Mouse (Mus musculus): ENCODE data around the gene Chst15. TPM values are rescaled to one million over a fixed set of nuclear protein-coding genes. Genes with fewer than 3 reads are reported as not detected.

Chst15 gene
- polyA plus RNA-seq, 1 experiment from 2014 or later = 18.3 TPM

- TF ChIP-seq CTCF (IDR thresholded peaks at IDR 0.05; ENCODE audit: low read depth) = no peak
- Histone ChIP-seq H3K27ac (ENCODE audit: low read depth) (no peak overlapping the region), H3K4me2 (no peak overlapping the region), H3K4me3 (ENCODE audit: low read depth, low read length) (no peak overlapping the region), H3K4me1 (ENCODE audit: insufficient read depth) (no peaks in the 10 kb centered on the region), H3K36me3 (ENCODE audit: insufficient read depth) (no peaks in the 10 kb centered on the region), H3K27me3 (ENCODE audit: insufficient read depth, low read length) (no peaks in the 10 kb centered on the region; the same call in 1 of the 2 replicates), H3K9me3 (ENCODE audit: low read depth, low read length) (no peaks in the 10 kb centered on the region), H3K9ac (no peak overlapping the region)
- ATAC-seq (ENCODE audit: insufficient read depth) = no peak
- WGBS = 78% methylated on average over 6 of the region's 6 CpGs
- no peak for DNase-seq
Observed at GRCm38 (mm10) chr7:132211920-132212701, 104.9 kb downstream of the Chst15 start.

GRCm38 (mm10) chr7:132210616-132211015, 106.4 kb downstream of the Chst15 start:
- H3K4me1 ChIP-seq (ENCODE audit: insufficient read depth) = no peaks in the 10 kb centered on the region
- no peak for ATAC-seq (ENCODE audit: insufficient read depth)
- H3K36me3 ChIP-seq (ENCODE audit: insufficient read depth) = no peaks in the 10 kb centered on the region
- H3K4me3 ChIP-seq (ENCODE audit: low read depth, low read length) = no peak overlapping the region
- H3K4me2 ChIP-seq = no peak overlapping the region
- H3K9me3 ChIP-seq (ENCODE audit: low read depth, low read length) = no peaks in the 10 kb centered on the region
- DNase-seq = no peak
- no peak for TF ChIP-seq CTCF (IDR thresholded peaks at IDR 0.05; ENCODE audit: low read depth)
- H3K9ac ChIP-seq = no peak overlapping the region
- no peaks in the 10 kb centered on the region; the same call in 1 of the 2 replicates for H3K27me3 ChIP-seq (ENCODE audit: insufficient read depth, low read length)
- 77% methylated on average over 5 of the region's 5 CpGs for WGBS
- H3K27ac ChIP-seq (ENCODE audit: low read depth) = no peak overlapping the region

- H3K4me1 ChIP-seq (ENCODE audit: insufficient read depth) = 0 out of 2 replicates have a peak, but pooled peaks cover 4% of the 10 kb centered on the region
- no peak overlapping the region for H3K4me2 ChIP-seq
- 77% methylated on average over 9 of the region's 9 CpGs for WGBS
- H3K9ac ChIP-seq = no peak overlapping the region
- TF ChIP-seq CTCF (IDR thresholded peaks at IDR 0.05; ENCODE audit: low read depth) = no peak
- no peaks in the 10 kb centered on the region for H3K36me3 ChIP-seq (ENCODE audit: insufficient read depth)
- ATAC-seq (ENCODE audit: insufficient read depth) (no peak), DNase-seq (no peak)
- H3K4me3 ChIP-seq (ENCODE audit: low read depth, low read length) = no peak overlapping the region
- no peaks in the 10 kb centered on the region; the same call in 1 of the 2 replicates for H3K27me3 ChIP-seq (ENCODE audit: insufficient read depth, low read length)
- H3K9me3 ChIP-seq (ENCODE audit: low read depth, low read length) = no peaks in the 10 kb centered on the region
- H3K27ac ChIP-seq (ENCODE audit: low read depth) = no peak overlapping the region
Observed at GRCm38 (mm10) chr7:132208946-132209651, 107.9 kb downstream of the Chst15 start.

- Histone ChIP-seq H3K9me3 (ENCODE audit: low read depth, low read length) (no peaks in the 10 kb centered on the region), H3K36me3 (ENCODE audit: insufficient read depth) (no peaks in the 10 kb centered on the region), H3K27me3 (ENCODE audit: insufficient read depth, low read length) (no peaks in the 10 kb centered on the region), H3K9ac (no peak overlapping the region), H3K4me2 (no peak overlapping the region), H3K27ac (ENCODE audit: low read depth) (no peak overlapping the region), H3K4me1 (ENCODE audit: insufficient read depth) (0 out of 2 replicates have a peak, but pooled peaks cover 5% of the 10 kb centered on the region), H3K4me3 (ENCODE audit: low read depth, low read length) (no peak overlapping the region)
- no peak for TF ChIP-seq CTCF (IDR thresholded peaks at IDR 0.05; ENCODE audit: low read depth)
- WGBS = 4% methylated on average over 1 of the region's 1 CpGs
- DNase-seq = no peak
- ATAC-seq (ENCODE audit: insufficient read depth) = no peak
Observed at GRCm38 (mm10) chr7:132204073-132204612, 112.9 kb downstream of the Chst15 start.

GRCm38 (mm10) chr7:132199686-132200085, 117.3 kb downstream of the Chst15 start:
- Histone ChIP-seq H3K9me3 (ENCODE audit: low read depth, low read length) (no peaks in the 10 kb centered on the region), H3K4me2 (no peak overlapping the region), H3K4me3 (ENCODE audit: low read depth, low read length) (no peak overlapping the region), H3K27me3 (ENCODE audit: insufficient read depth, low read length) (no peaks in the 10 kb centered on the region), H3K27ac (ENCODE audit: low read depth) (no peak overlapping the region), H3K9ac (no peak overlapping the region), H3K36me3 (ENCODE audit: insufficient read depth) (no peaks in the 10 kb centered on the region), H3K4me1 (ENCODE audit: insufficient read depth) (0 out of 2 replicates have a peak, but pooled peaks cover 5% of the 10 kb centered on the region)
- no peak for TF ChIP-seq CTCF (IDR thresholded peaks at IDR 0.05; ENCODE audit: low read depth)
- DNase-seq = no peak
- no peak for ATAC-seq (ENCODE audit: insufficient read depth)
- 33% methylated on average over 6 of the region's 6 CpGs for WGBS

GRCm38 (mm10) chr7:132198806-132199205, 118.2 kb downstream of the Chst15 start:
- Histone ChIP-seq H3K4me3 (ENCODE audit: low read depth, low read length) (no peak overlapping the region), H3K36me3 (ENCODE audit: insufficient read depth) (no peaks in the 10 kb centered on the region), H3K27ac (ENCODE audit: low read depth) (no peak overlapping the region), H3K4me1 (ENCODE audit: insufficient read depth) (no peaks in the 10 kb centered on the region), H3K9me3 (ENCODE audit: low read depth, low read length) (no peaks in the 10 kb centered on the region), H3K9ac (no peak overlapping the region), H3K27me3 (ENCODE audit: insufficient read depth, low read length) (no peaks in the 10 kb centered on the region), H3K4me2 (no peak overlapping the region)
- ATAC-seq (ENCODE audit: insufficient read depth) (no peak), DNase-seq (no peak)
- TF ChIP-seq CTCF (IDR thresholded peaks at IDR 0.05; ENCODE audit: low read depth) = no peak
- 81% methylated on average over 1 of the region's 1 CpGs for WGBS
